9 mouse cellular contexts compared by ENCODE assay signal in the genomic region with DNA sequence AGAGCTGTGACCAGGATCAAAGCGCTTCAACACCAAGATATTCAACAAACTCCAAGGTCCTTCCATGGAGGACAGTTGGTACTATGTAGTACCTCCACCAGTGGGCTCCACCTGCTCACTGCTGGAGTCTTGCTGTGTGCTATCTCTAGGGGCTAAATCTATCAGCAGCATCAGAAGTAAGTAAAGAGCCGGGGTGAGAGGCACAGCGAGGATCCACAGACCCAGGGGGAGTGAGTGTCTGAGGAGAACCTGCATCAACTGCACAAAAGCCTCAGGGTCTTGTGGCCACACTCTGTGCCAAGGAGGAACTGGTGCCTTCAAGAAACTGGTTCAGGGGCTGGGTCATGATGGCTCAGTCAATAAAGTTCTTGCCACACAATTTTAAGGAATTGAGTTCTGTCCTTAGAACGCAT. TPM values are rescaled to one million over a fixed set of nuclear protein-coding genes. Genes with fewer than 3 reads are reported as not detected.
DNase-seq lines count a peak whose midpoint lies in the region; ATAC-seq and TF ChIP-seq lines count a peak whose summit lies in the region.
"Had no signal": no experiment of that assay in that cellular context is flagged by ENCODE, and none has a peak within 500 bp of the region (broad histone marks: within the 10 kb centered on the region; RNA-seq: fewer than 3 reads in every experiment).

No protein-coding gene starts in this region.

- no peak overlapping the region for H3K9ac ChIP-seq in lung, embryonic 14.5 days
- H3K9ac ChIP-seq in neural tube, embryonic 15.5 days (replicated peaks): no peak overlapping the region
- H3K9ac ChIP-seq: neural tube, embryonic 12.5 days had no signal

- 81% methylated on average over 4 of the region's 4 CpGs for WGBS in cerebellum, adult 2 months
- WGBS in lung, embryonic 14.5 days: 58% methylated on average over 4 of the region's 4 CpGs
- WGBS in neural tube, embryonic 15.5 days: 73% methylated on average over 4 of the region's 4 CpGs

- peaks cover 10% of the 10 kb centered on the region for H3K4me1 ChIP-seq in cerebellum, adult 2 months (ENCODE audit: control insufficient read depth, insufficient read depth, low read length)
- H3K4me1 ChIP-seq in lung, embryonic 14.5 days (ENCODE audit: insufficient read depth): peaks cover 20% of the 10 kb centered on the region
- peaks cover 24% of the 10 kb centered on the region for H3K4me1 ChIP-seq in neural tube, embryonic 15.5 days

- ATAC-seq in lung, embryonic 14.5 days (ENCODE audit: insufficient read depth): peak; percentile 35
- ATAC-seq in neural tube, embryonic 15.5 days (ENCODE audit: low FRiP score): no peak

- no peak overlapping the region for H3K27ac ChIP-seq in cerebellum, adult 2 months (ENCODE audit: insufficient read depth, low read length)
- no peak overlapping the region for H3K27ac ChIP-seq in lung, embryonic 14.5 days (ENCODE audit: low read depth)
- peak overlapping the region; percentile 56; the same call in 1 of the 2 replicates for H3K27ac ChIP-seq in neural tube, embryonic 15.5 days (replicated peaks)
- H3K27ac ChIP-seq: neural tube, embryonic 12.5 days had no signal

- no peak for DNase-seq in cerebellum, adult 2 months
- DNase-seq in cerebellum, postnatal 36 days: no peak
- peak; percentile 66 for DNase-seq in lung, embryonic 14.5 days
- DNase-seq in lung, postnatal 14 days: no peak
- peak; percentile 48 for DNase-seq in induced T-regulatory cell, adult 2 months (ENCODE audit: low read depth)
- no peak for DNase-seq in spleen, postnatal 4 days (ENCODE audit: low spot score in 2 of 2)
- DNase-seq in cerebellum, postnatal 10 days: no peak

- H3K27me3 ChIP-seq in cerebellum, adult 2 months (ENCODE audit: control insufficient read depth, insufficient read depth, low read length): no peaks in the 10 kb centered on the region
- H3K27me3 ChIP-seq in lung, embryonic 14.5 days (ENCODE audit: insufficient read depth, low read length): no peaks in the 10 kb centered on the region
- H3K27me3 ChIP-seq in neural tube, embryonic 15.5 days (replicated peaks): no peaks in the 10 kb centered on the region
- H3K27me3 ChIP-seq: neural tube, embryonic 12.5 days had no signal

- TF ChIP-seq POLR2A in cerebellum, adult 2 months (IDR thresholded peaks at IDR 0.05; ENCODE audit: borderline replicate concordance, insufficient read depth, low read length): no peak

- H3K4me3 ChIP-seq in cerebellum, adult 2 months (replicated peaks; ENCODE audit: insufficient read depth, low read depth, low read length): no peak overlapping the region
- no peak overlapping the region for H3K4me3 ChIP-seq in lung, embryonic 14.5 days (ENCODE audit: low read depth, low read length)
- H3K4me3 ChIP-seq in neural tube, embryonic 15.5 days (replicated peaks): no peak overlapping the region
- H3K4me3 ChIP-seq: neural tube, embryonic 12.5 days had no signal

- no peaks in the 10 kb centered on the region for H3K36me3 ChIP-seq in lung, embryonic 14.5 days (ENCODE audit: insufficient read depth)
- no peaks in the 10 kb centered on the region for H3K36me3 ChIP-seq in neural tube, embryonic 15.5 days
- H3K36me3 ChIP-seq: neural tube, embryonic 12.5 days had no signal

- no peaks in the 10 kb centered on the region for H3K9me3 ChIP-seq in lung, embryonic 14.5 days (ENCODE audit: low read depth, low read length)
- no peaks in the 10 kb centered on the region for H3K9me3 ChIP-seq in neural tube, embryonic 15.5 days (replicated peaks)
- H3K9me3 ChIP-seq: neural tube, embryonic 12.5 days had no signal

- H3K4me2 ChIP-seq in lung, embryonic 14.5 days: no peak overlapping the region
- no peak overlapping the region for H3K4me2 ChIP-seq in neural tube, embryonic 15.5 days
- H3K4me2 ChIP-seq: neural tube, embryonic 12.5 days had no signal

- TF ChIP-seq CTCF in cerebellum, adult 2 months (IDR thresholded peaks at IDR 0.05; ENCODE audit: borderline replicate concordance, insufficient read depth, low read depth, low read length): 0 out of 2 replicates have a peak, but pooled peaks have one; percentile 9
- peak; percentile 75 for TF ChIP-seq CTCF in lung, embryonic 14.5 days (IDR thresholded peaks at IDR 0.05; ENCODE audit: low read depth)

RNA-seq across cellular contexts. Expression of a gene that starts 56.6 kb away (rescaled TPM):
- polyA plus RNA-seq in cerebellum, adult 2 months (2012; rRNA removed): 49.1 and 54.9 TPM in 2 replicates
- polyA plus RNA-seq in lung, embryonic 14.5 days (2014; fragmentation: Nextera tagmentation; extraction: Ambion mirVana): not detected in 2 replicates
- polyA plus RNA-seq in neural tube, embryonic 15.5 days (2015; fragmentation: Nextera tagmentation; extraction: Ambion mirVana): 37.9 and 47.8 TPM in 2 replicates

Comparison
In these comparisons a context has a peak if more than half of its experiments do, and no peak if none do; other contexts are left out.
1. DNase-seq: peak in lung, embryonic 14.5 days (single experiment) and induced T-regulatory cell, adult 2 months (single experiment); none in cerebellum, adult 2 months (0 of 2), cerebellum, postnatal 36 days (0 of 2), lung, postnatal 14 days (single experiment), spleen, postnatal 4 days (0 of 2) and cerebellum, postnatal 10 days (0 of 2).
2. RNA of a gene that starts 56.6 kb away (polyA plus RNA-seq): 49.1 to 54.9 TPM in cerebellum, adult 2 months and 37.9 to 47.8 TPM in neural tube, embryonic 15.5 days; not detected in lung, embryonic 14.5 days; every median in the first group is over 10 times any median in the second.